Mouse (Mus musculus): ENCODE data around the gene Rasgrf1. TPM values are rescaled to one million over a fixed set of nuclear protein-coding genes. Genes with fewer than 3 reads are reported as not detected.

The Rasgrf1 gene
- polyA plus RNA-seq, 2 experiments from 2014 or later = 0.28 to 0.95 TPM

GRCm38 (mm10) chr9:89970886-89971486, 61.3 kb downstream of the Rasgrf1 start:
- ATAC-seq = no peak

- no peak for ATAC-seq
Measured at GRCm38 (mm10) chr9:89972321-89972720, 62.6 kb downstream of the Rasgrf1 start.

GRCm38 (mm10) chr9:89973856-89974255, 64.1 kb downstream of the Rasgrf1 start:
- no peak for ATAC-seq

GRCm38 (mm10) chr9:89974463-89974931, 64.8 kb downstream of the Rasgrf1 start:
- ATAC-seq = no peak

GRCm38 (mm10) chr9:89976366-89976940, 66.7 kb downstream of the Rasgrf1 start:
- ATAC-seq = no peak

GRCm38 (mm10) chr9:89979248-89979647, 69.5 kb downstream of the Rasgrf1 start:
- ATAC-seq = no peak

GRCm38 (mm10) chr9:89982256-89982655, 72.5 kb downstream of the Rasgrf1 start:
- ATAC-seq = no peak

- ATAC-seq = no peak
Measured at GRCm38 (mm10) chr9:89988053-89988452, 78.3 kb downstream of the Rasgrf1 start.

- no peak for ATAC-seq
Measured at GRCm38 (mm10) chr9:89988811-89989528, 79.3 kb downstream of the Rasgrf1 start.

- ATAC-seq = no peak
Measured at GRCm38 (mm10) chr9:90006432-90006831, 96.7 kb downstream of the Rasgrf1 start.

GRCm38 (mm10) chr9:90007094-90007493, 97.4 kb downstream of the Rasgrf1 start:
- ATAC-seq = no peak

- no peak for ATAC-seq
Measured at GRCm38 (mm10) chr9:90008138-90008537, 98.4 kb downstream of the Rasgrf1 start.

GRCm38 (mm10) chr9:90011849-90012248, 102.1 kb downstream of the Rasgrf1 start:
- no peak for ATAC-seq

- ATAC-seq = no peak
Measured at GRCm38 (mm10) chr9:90014649-90015048, 104.9 kb downstream of the Rasgrf1 start.

- ATAC-seq = no peak
Measured at GRCm38 (mm10) chr9:90016204-90016603, 106.5 kb downstream of the Rasgrf1 start.

GRCm38 (mm10) chr9:90020866-90021265, 111.2 kb downstream of the Rasgrf1 start:
- no peak for ATAC-seq

- no peak for ATAC-seq
Measured at GRCm38 (mm10) chr9:90021442-90021841, 111.7 kb downstream of the Rasgrf1 start.

GRCm38 (mm10) chr9:90027709-90028108, 118.0 kb downstream of the Rasgrf1 start:
- no peak for ATAC-seq

GRCm38 (mm10) chr9:90033922-90034321, 124.2 kb downstream of the Rasgrf1 start:
- no peak for ATAC-seq

- no peak for ATAC-seq
Measured at GRCm38 (mm10) chr9:90035168-90035567, 125.5 kb downstream of the Rasgrf1 start.

GRCm38 (mm10) chr9:90035794-90036193, 126.1 kb downstream of the Rasgrf1 start:
- no peak for ATAC-seq

GRCm38 (mm10) chr9:90036313-90036712, 126.6 kb downstream of the Rasgrf1 start:
- ATAC-seq = no peak

GRCm38 (mm10) chr9:90038535-90038934, 128.8 kb downstream of the Rasgrf1 start:
- no peak for ATAC-seq

- no peak for ATAC-seq
Measured at GRCm38 (mm10) chr9:90040916-90041315, 131.2 kb downstream of the Rasgrf1 start.
